Mouse (Mus musculus): ENCODE results near the gene Tex22. TPM values are rescaled to one million over a fixed set of nuclear protein-coding genes. Genes with fewer than 3 reads are reported as not detected.

The Tex22 gene
- polyA plus RNA-seq, 1 experiment from 2014 or later: 0.18 TPM

GRCm38 (mm10) chr12:113137260-113138213 is 63.2 kb downstream of the Tex22 start:
- Histone ChIP-seq H3K27ac (no peak overlapping the region), H3K4me3 (no peak overlapping the region), H3K27me3 (ENCODE audit: low read depth, poor library complexity, severe bottlenecking) (peaks cover 25% of the 10 kb centered on the region), H3K9me3 (replicated peaks) (no peaks in the 10 kb centered on the region), H3K36me3 (peaks cover 65% of the 10 kb centered on the region), H3K4me1 (peaks cover 39% of the 10 kb centered on the region)
- 90% methylated on average over 18 of the region's 18 CpGs for WGBS
- no peak for DNase-seq (ENCODE audit: low spot score)

- 83% methylated on average over 6 of the region's 6 CpGs for WGBS
- no peaks in the 10 kb centered on the region for H3K9me3 ChIP-seq (replicated peaks)
- H3K4me1 ChIP-seq: peaks cover 46% of the 10 kb centered on the region
- no peak for DNase-seq (ENCODE audit: low spot score)
- H3K27ac ChIP-seq: no peak overlapping the region
- no peak overlapping the region for H3K4me3 ChIP-seq
- H3K36me3 ChIP-seq: peaks cover 58% of the 10 kb centered on the region
- H3K27me3 ChIP-seq (ENCODE audit: low read depth, poor library complexity, severe bottlenecking): peaks cover 33% of the 10 kb centered on the region
These were observed 64.0 kb downstream of the Tex22 start for GRCm38 (mm10) chr12:113138291-113138690.

Small RNA genes lying within 50 kb of the gene (microRNA-seq; reads per million reads assigned to microRNA genes)
- gene Gm44471: not detected

Other genes starting within 250 kb of the Tex22 start
- gene Cdca4, start 245.1 kb upstream of the Tex22 start, polyA plus RNA-seq (2016; fragmentation: Nextera tagmentation; extraction: Ambion mirVana): 204 and 206 TPM in 2 replicates
- 0.11 TPM in 1 of 2 replicates, not detected in the other for gene Gpr132, start 206.3 kb upstream of the Tex22 start, polyA plus RNA-seq (2016; fragmentation: Nextera tagmentation; extraction: Ambion mirVana)
- gene Jag2, start 144.7 kb upstream of the Tex22 start, polyA plus RNA-seq (2016; fragmentation: Nextera tagmentation; extraction: Ambion mirVana): 3.5 and 4.5 TPM in 2 replicates
- 76.7 and 79.7 TPM in 2 replicates for gene Nudt14, start 132.4 kb upstream of the Tex22 start, polyA plus RNA-seq (2016; fragmentation: Nextera tagmentation; extraction: Ambion mirVana)
- gene Btbd6, start 98.0 kb upstream of the Tex22 start, polyA plus RNA-seq (2016; fragmentation: Nextera tagmentation; extraction: Ambion mirVana): 25.6 and 27.9 TPM in 2 replicates
- gene Brf1, start 73.8 kb upstream of the Tex22 start, polyA plus RNA-seq (2016; fragmentation: Nextera tagmentation; extraction: Ambion mirVana): 53.5 and 65.9 TPM in 2 replicates
- gene Pacs2, start 60.0 kb upstream of the Tex22 start, polyA plus RNA-seq (2016; fragmentation: Nextera tagmentation; extraction: Ambion mirVana): 11.7 and 11.8 TPM in 2 replicates
- 22.9 and 25.9 TPM in 2 replicates for gene Mta1, start 23.8 kb downstream of the Tex22 start, polyA plus RNA-seq (2016; fragmentation: Nextera tagmentation; extraction: Ambion mirVana)
- 58.8 and 63.8 TPM in 2 replicates for gene Crip2, start 65.7 kb downstream of the Tex22 start, polyA plus RNA-seq (2016; fragmentation: Nextera tagmentation; extraction: Ambion mirVana)
- 48.7 and 61.0 TPM in 2 replicates for gene Crip1, start 71.8 kb downstream of the Tex22 start, polyA plus RNA-seq (2016; fragmentation: Nextera tagmentation; extraction: Ambion mirVana)
- gene Tedc1, start 81.9 kb downstream of the Tex22 start, polyA plus RNA-seq (2016; fragmentation: Nextera tagmentation; extraction: Ambion mirVana): 49.4 and 60.2 TPM in 2 replicates
- gene Tmem121, start 111.4 kb downstream of the Tex22 start, polyA plus RNA-seq (2016; fragmentation: Nextera tagmentation; extraction: Ambion mirVana): 12.3 and 15.7 TPM in 2 replicates

Measured in limb, embryonic 10.5 days (tissue).